Mouse (Mus musculus): ENCODE results near the gene Olfr1410.

The Olfr1410 gene

GRCm38 (mm10) chr1:92605482-92605881, at the start of gene Olfr1410:
Olfr1410 (plus strand) TSS chr1:92605782.
- DNase-seq = no peak

GRCm38 (mm10) chr1:92571022-92571421, 34.6 kb upstream of the Olfr1410 start, which contains the start of gene Olfr1413:
Olfr1413 (plus strand) TSS chr1:92571322.
- no peak for DNase-seq

- DNase-seq = no peak
These were observed 20.1 kb upstream of the Olfr1410 start, which contains the start of gene Olfr1412 for GRCm38 (mm10) chr1:92585479-92585878. Olfr1412 (plus strand) TSS chr1:92585779.

DNA sequence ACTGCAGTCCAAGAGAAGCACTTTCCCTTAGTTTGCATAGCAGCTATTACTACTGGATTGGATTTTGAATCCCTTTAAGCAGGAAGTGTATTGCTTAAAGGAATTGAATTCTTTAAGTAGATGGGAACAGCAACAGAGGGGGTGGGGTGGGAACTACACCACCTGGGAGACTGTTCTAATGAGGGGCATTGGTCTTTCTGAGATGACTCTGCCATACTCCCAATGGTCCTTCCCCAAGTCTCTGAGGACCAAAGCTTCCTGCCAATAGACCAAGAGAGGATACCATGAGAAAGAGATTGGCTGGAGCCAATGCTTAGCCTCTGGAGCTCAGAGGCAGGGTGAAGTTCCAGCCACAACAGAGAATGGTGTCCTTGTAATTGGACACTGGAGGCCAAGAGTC, 11.5 kb upstream of the Olfr1410 start, which contains the start of gene Olfr1411:
Olfr1411 (plus strand) TSS at position 301 of the 400 bp plus-strand sequence.
- DNase-seq = no peak

- no peak for DNase-seq
These were observed 9.6 kb upstream of the Olfr1410 start for GRCm38 (mm10) chr1:92596019-92596418.

DNA sequence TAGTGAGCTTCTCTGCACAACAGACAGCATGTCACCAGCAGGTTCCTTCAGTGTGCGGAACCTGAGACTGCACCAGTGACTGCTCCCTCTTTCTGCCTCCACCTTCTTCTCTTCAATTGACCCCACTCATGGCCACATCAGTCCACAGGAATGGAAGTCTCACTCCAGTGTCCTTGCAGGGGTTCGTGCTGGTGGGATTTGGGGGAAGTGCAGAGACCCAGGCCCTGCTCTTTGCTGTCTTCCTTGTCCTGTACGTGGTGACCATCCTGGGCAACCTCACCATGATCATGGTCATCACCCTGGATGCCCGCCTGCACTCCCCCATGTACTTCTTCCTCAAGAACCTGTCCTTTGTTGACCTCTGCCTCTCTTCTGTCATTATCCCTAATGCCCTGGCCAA, 2.1 kb downstream of the Olfr1410 start:
- DNase-seq = no peak

- DNase-seq = peak; percentile 66
These were observed 5.4 kb downstream of the Olfr1410 start for GRCm38 (mm10) chr1:92611008-92611407.

- no peak for DNase-seq
These were observed 7.6 kb downstream of the Olfr1410 start for GRCm38 (mm10) chr1:92613175-92613574.

GRCm38 (mm10) chr1:92614516-92614915, 8.9 kb downstream of the Olfr1410 start:
- no peak for DNase-seq

DNA sequence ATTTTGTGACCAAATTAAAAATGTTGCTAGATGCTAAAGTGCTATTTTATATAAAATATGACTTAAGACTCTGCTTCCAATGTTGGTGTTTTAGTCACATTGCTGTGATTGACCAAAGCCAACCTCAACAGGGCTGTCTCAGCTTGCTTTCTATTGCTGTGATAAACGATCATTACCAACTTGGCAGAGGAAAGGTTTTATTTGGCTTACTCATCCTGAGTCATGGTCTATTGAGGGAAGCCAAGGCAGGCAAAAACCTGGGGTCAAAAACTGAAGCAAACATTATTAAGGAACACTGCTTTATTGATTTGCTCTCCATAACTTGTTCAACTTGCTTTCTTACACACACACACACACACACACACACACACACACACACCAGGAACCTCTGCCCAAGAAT, 10.5 kb downstream of the Olfr1410 start:
- no peak for DNase-seq

DNA sequence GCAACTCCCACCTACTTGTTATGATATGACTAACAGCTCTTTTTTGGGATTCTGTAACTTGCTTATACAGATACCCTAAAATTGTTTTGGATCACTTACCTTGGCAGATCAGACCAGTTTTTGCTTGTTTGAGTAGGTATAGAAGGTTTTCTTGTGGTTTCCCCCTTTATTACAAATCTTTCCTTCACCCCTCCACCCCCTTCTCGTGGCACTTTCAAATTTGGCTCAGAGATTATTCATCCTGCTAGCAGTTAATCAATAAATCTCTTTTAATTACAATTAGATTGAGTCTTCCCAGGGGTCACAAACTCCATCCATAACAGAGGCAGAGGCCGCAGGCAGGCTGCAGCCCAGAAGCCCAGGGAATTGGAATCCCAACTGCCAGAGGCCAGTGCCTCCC, 11.9 kb downstream of the Olfr1410 start, which contains the start of gene Olfr12:
Olfr12 (plus strand) TSS at position 301 of the 400 bp plus-strand sequence.
- DNase-seq = no peak

DNA sequence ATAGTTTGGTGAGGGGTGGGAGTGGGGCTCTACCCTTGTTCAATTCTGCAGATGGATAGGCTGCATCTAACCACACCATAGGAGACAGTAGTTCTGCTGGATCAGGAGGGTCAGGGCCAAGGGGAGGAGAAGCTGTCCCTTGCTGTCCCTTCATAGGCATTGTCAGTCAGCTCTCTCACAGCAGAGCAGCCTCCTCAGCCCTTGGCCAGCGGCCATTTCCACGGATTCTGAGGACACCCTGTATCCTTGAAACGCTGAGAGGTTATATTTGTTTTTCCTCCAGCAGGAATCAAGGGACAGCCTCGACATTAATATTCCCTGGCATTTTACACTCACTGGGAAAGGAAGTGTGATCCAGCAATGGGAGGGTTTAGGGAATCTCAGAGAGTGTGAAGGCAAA, 12.8 kb downstream of the Olfr1410 start:
- no peak for DNase-seq

GRCm38 (mm10) chr1:92628227-92628626, 22.6 kb downstream of the Olfr1410 start:
- DNase-seq = no peak

DNA sequence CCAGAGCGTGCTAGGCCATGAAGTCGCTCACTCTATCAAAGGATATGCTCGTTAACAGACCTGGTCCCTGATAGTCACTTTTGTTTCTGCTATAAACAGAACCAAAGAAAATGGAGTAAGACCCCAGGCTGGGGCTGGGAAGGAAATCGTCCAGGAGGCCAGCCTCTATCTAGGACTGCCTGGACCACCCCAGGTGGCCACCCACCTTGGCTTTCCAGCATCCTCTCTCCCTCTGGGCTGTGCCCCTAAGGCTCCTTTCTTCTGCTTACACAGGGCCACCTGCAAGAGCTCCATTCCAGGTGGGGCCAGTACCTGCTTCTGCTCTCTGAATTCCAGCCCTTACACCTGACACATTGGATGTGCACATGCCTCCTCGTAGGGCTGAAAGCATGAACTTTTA, 26.6 kb downstream of the Olfr1410 start:
- no peak for DNase-seq

- no peak for DNase-seq
These were observed 27.4 kb downstream of the Olfr1410 start for GRCm38 (mm10) chr1:92632948-92633347.

DNA sequence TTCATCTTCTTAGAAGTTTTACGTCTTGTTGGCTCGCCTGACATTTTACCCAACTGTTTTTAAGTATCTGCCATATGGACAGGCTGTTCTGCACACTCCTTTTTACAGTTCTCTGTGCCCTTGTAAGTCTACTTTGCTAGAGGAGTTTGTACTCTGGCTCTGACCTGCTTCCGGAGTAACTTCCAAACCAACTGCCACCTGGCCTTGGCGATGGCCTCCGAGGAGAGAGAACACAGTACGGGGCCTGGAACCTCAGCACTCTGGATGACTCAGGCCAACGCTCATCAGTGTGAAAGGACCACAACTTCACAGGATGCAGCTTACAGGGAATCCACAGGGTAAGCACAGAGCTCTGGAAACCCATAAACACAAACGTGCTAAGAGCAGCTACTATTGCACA, 28.1 kb downstream of the Olfr1410 start:
- DNase-seq = no peak

- DNase-seq = no peak
These were observed 29.0 kb downstream of the Olfr1410 start for GRCm38 (mm10) chr1:92634569-92634968.

DNA sequence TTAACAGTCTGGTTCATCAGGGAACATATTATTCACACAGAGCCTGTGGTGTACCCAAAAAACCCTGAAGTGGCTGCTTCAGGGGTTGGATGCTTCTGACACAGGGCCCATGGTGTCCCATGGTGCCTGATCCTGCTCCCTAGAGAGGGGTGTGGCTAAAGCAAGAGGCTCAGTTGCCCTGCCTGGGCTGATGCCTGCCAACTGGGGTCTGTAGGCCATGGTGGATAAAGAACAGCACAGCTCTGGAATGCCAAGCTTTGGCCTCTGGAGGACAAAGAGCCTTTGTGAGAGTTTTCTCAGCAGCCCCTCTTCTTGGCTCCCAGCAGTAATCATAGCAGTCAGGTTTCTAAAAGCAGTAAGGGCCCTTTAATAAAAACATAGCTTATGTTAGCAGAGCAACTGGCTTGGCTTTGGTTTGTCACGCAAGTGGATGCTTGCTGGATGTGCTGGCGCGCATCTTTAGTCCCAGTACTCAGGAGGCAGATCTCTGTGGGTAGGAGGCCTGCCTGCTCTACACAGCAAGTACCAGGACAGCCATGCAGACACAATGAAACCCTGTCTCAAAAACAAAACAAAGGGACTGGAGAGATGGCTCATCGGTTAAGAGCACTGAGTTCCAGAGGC, 29.5 kb downstream of the Olfr1410 start:
- no peak for DNase-seq

GRCm38 (mm10) chr1:92636015-92636414, 30.4 kb downstream of the Olfr1410 start:
- DNase-seq = no peak

DNA sequence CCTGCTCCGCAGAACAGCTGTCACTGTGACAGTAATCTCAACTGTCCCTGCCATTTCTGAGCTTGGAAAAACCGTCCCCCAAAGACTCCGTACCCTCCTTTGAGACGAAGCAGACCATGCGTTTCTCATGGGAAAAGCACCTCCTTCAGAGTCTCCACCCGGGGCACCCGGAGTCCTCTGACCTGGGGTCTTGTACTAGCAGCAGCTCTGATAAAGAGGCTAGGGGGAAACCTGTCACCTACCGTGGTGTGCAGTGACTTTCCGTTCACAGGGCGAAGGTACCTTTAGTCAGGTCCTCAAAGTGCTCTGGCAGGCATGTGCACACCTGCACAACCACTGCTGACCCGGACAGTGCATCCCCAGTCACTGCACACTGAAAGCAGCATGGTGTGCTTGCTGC, 31.1 kb downstream of the Olfr1410 start:
- no peak for DNase-seq

DNA sequence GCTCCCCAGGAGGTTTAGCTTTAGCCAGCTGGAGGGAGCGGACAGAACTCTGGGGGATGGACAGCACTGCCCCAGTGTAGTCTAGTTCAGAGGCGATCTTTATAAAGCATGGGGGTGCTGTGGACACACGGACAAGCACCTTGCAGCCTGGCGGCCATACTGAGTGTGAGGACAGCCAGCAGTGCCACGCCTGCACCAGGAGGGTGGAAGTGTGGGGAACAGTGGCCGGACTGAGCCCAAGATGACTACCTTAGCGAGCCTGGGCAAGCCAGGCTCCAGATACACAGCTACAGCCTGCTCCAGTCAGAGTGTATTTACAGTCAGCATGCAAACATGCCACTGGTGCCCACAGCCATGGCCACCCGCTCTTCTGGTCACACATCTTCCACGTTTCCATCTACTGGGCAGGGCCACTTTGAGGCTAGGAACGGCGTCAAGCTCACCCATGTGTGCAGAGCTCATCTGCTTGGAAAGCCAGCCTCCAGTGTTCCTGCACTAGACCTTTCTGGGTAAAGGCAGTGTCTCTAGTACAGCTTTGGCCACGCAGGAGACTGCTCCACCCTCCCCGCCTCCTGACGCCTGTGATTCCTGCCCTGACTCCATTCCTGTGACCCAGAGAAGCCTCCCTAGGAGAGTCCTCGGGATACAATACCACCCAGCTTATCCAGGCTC, 32.1 kb downstream of the Olfr1410 start:
- no peak for DNase-seq

DNA sequence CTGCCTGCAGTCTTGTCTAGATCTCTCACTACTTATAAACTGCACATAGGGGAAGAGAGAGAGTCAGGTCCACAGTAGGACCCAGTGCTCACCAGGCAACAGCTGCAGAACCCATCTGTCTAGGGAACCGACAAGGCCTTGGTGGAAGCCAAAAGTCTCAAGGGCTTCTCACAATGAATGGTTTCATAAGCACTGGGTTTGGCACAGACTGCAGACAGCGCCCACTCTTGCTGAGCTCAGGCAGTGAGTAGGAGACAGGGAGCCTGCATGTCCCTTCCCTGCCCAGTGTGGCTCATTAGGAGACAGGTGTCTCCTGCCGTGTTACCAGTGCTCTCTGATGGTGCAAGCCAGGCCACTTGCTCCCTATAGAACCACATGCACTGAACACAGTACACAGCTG, 32.6 kb downstream of the Olfr1410 start:
- no peak for DNase-seq

DNA sequence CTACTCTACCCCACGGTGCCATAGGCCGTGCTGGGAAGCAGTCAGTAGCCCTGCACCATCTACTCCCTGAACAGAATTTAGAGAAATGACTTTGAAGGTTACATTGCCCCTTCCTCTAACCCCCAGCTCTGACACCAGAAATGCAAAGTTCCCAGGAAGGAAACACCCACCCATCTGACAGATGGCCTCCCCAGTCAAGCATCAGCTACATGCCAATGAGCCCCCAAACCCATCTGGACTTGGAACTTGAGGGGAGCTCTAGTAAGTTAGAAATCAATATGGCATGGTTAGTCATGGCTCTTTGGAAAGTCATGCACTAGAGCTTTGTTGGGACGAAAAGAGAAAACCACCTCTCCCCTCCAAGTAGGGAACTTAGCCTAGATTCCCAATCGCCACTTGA, 33.2 kb downstream of the Olfr1410 start:
- DNase-seq = no peak

DNA sequence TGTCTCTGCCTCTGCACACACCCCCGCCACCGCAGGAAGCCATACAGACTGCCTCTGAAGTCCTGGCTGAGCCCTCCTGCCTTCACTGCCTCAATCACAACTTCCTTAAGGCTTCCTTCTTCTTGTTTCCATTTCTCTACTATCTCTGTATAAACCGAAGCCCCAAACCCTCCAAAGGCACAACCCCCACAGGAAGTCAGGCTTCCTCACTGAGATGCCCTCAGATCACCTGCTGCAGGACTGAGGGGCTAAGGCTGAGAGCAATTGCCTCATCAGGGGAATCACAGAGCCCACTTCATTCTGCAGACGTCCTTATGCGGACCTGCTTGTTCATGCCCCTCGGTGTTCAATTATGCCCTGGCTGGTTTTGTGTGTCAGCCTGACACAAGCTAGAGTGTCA, 34.8 kb downstream of the Olfr1410 start:
- peak; percentile 30 for DNase-seq
